9 mouse cellular contexts compared by ENCODE assay signal in genomic region chr10:8945195-8945751, GRCm38 (mm10). TPM values are rescaled to one million over a fixed set of nuclear protein-coding genes. Genes with fewer than 3 reads are reported as not detected.
DNase-seq lines count a peak whose midpoint lies in the region; ATAC-seq lines count a peak whose summit lies in the region.
"Had no signal": no experiment of that assay in that cellular context is flagged by ENCODE, and none has a peak within 500 bp of the region (broad histone marks: within the 10 kb centered on the region; RNA-seq: fewer than 3 reads in every experiment).

No protein-coding gene starts in this region.

- H3K4me2 ChIP-seq in midbrain, embryonic 16.5 days (ENCODE audit: low read length): no peak overlapping the region

- H3K9ac ChIP-seq in midbrain, embryonic 16.5 days (ENCODE audit: low read depth, low read length): no peak overlapping the region

- intact Hi-C loops in gastrocnemius, postnatal 14 days (cut with DNase I; ENCODE audit: low total_unique reads): no loop called here
- intact Hi-C loops in heart, postnatal 36 days (cut with DNase I): no loop called here

- ATAC-seq in midbrain, embryonic 16.5 days: no peak

- no peaks in the 10 kb centered on the region for H3K36me3 ChIP-seq in macrophage (ENCODE audit: inconsistent target)
- no peaks in the 10 kb centered on the region for H3K36me3 ChIP-seq in midbrain, embryonic 16.5 days (ENCODE audit: control insufficient read depth, insufficient read depth, low read length)
- H3K36me3 ChIP-seq: hindbrain, embryonic 10.5 days had no signal

- H3K4me3 ChIP-seq in macrophage (ENCODE audit: inconsistent target): no peak overlapping the region
- H3K4me3 ChIP-seq in midbrain, embryonic 16.5 days (ENCODE audit: low read depth, low read length): no peak overlapping the region
- H3K4me3 ChIP-seq: hindbrain, embryonic 10.5 days had no signal

- H3K27me3 ChIP-seq in midbrain, embryonic 16.5 days (ENCODE audit: control insufficient read depth, insufficient read depth, low read depth, low read length): no peaks in the 10 kb centered on the region

- peak; percentile 16 for DNase-seq in gastrocnemius, postnatal 14 days
- no peak for DNase-seq in gastrocnemius, adult 8-10 months (ENCODE audit: low spot score in 2 of 2)
- peak; percentile 65 for DNase-seq in embryo, embryonic 10.5 days (ENCODE audit: low spot score)
- DNase-seq in heart, postnatal 36 days: peak; percentile 22 to 33
- no peak for DNase-seq in ovary, postnatal 14 days (ENCODE audit: low spot score)
- DNase-seq in ovary, postnatal 36 days (ENCODE audit: low spot score): no peak

- peak overlapping the region; percentile 29; the same call in 1 of the 2 replicates for H3K27ac ChIP-seq in macrophage
- H3K27ac ChIP-seq in midbrain, embryonic 16.5 days (ENCODE audit: low read length): no peak overlapping the region
- H3K27ac ChIP-seq: hindbrain, embryonic 10.5 days had no signal

- H3K4me1 ChIP-seq in midbrain, embryonic 16.5 days (ENCODE audit: control insufficient read depth, insufficient read depth, low read length): no peaks in the 10 kb centered on the region

- 38% methylated on average over 17 of the region's 17 CpGs for WGBS in macrophage (ENCODE audit: missing documents)
- WGBS in midbrain, embryonic 16.5 days: 71% methylated on average over 17 of the region's 17 CpGs

- H3K79me2 ChIP-seq in macrophage (ENCODE audit: inconsistent target): no peaks in the 10 kb centered on the region

- H3K9me3 ChIP-seq in midbrain, embryonic 16.5 days (replicated peaks; ENCODE audit: control insufficient read depth, low read length, poor library complexity, severe bottlenecking): no peaks in the 10 kb centered on the region
- H3K9me3 ChIP-seq: hindbrain, embryonic 10.5 days had no signal

RNA-seq across cellular contexts. Expression of gene Sash1, which starts 59.4 kb away (rescaled TPM):
- total RNA-seq in gastrocnemius, postnatal 14 days (2021): 10 to 100 TPM; 28.0 to 32.1 TPM
- total RNA-seq in gastrocnemius, adult 8-10 months (2022): 10 to 100 TPM in 1 of 4 experiments, 1 to 10 TPM in 3; 5.1 to 10.3 (median 8.0) TPM
- 10 to 100 TPM; 26.6 to 29.8 TPM for total RNA-seq in heart, postnatal 36 days (2021)
- 1,000 to 10,000 TPM in 4 of 26 experiments, 100 to 1,000 TPM in 22; 448 to 1,370 (median 593) TPM for total RNA-seq in macrophage (2018; cell fraction: chromatin; rRNA removed)
- total RNA-seq in macrophage (2018; cell fraction: cytosol; rRNA removed): 100 to 1,000 TPM; 123 to 274 (median 157) TPM
- 100 to 1,000 TPM; 308 to 672 (median 443) TPM for total RNA-seq in macrophage (2018; cell fraction: nucleus; rRNA removed)
- polyA plus RNA-seq in macrophage (2018): 73.7 to 118 TPM (median 76.8 TPM) in 3 replicates
- 2.2 and 2.7 TPM in 2 replicates for polyA plus RNA-seq in midbrain, embryonic 16.5 days (2015; fragmentation: Nextera tagmentation; extraction: Ambion mirVana)

Comparison
In these comparisons a context has a peak if more than half of its experiments do, and no peak if none do; other contexts are left out.
1. DNase-seq: peak in gastrocnemius, postnatal 14 days (single experiment), embryo, embryonic 10.5 days (single experiment) and heart, postnatal 36 days (2 of 2); none in gastrocnemius, adult 8-10 months (0 of 2), ovary, postnatal 14 days (single experiment) and ovary, postnatal 36 days (single experiment).